Mouse (Mus musculus): ENCODE measurements at regions not wholly inside any gene's neighbourhood (a gene's known extent, or its start where the extent isn't known, plus 50 kb on each side); places are given as distances from the start of the nearest gene placed in this dataset.
"Not testable (repeated sequence)": the region's sequence is repeated elsewhere in the genome, so short reads cannot be mapped to it uniquely, and the experiment has no call there.

GRCm38 (mm10) chr5:68351793-68352192, 320.2 kb downstream of the Grxcr1 start:
- no peak overlapping the region for H3K4me2 ChIP-seq
- H3K9me3 ChIP-seq, result no peaks in the 10 kb centered on the region
- no peaks in the 10 kb centered on the region for H3K36me3 ChIP-seq (replicated peaks)
- no peak overlapping the region for H3K27ac ChIP-seq
- no peak for ATAC-seq (ENCODE audit: low FRiP score)
- H3K4me3 ChIP-seq (replicated peaks), result no peak overlapping the region
- no peaks in the 10 kb centered on the region for H3K4me1 ChIP-seq
- no peaks in the 10 kb centered on the region for H3K27me3 ChIP-seq
- no peak overlapping the region for H3K9ac ChIP-seq
- WGBS, result 74% methylated on average over 5 of the region's 5 CpGs

- H3K9ac ChIP-seq, result no peak overlapping the region
- H3K4me2 ChIP-seq, result no peak overlapping the region
- no peak overlapping the region for H3K4me3 ChIP-seq (replicated peaks)
- no peaks in the 10 kb centered on the region for H3K9me3 ChIP-seq
- no peaks in the 10 kb centered on the region for H3K36me3 ChIP-seq (replicated peaks)
- ATAC-seq (ENCODE audit: low FRiP score), result no peak
- no peak overlapping the region for H3K27ac ChIP-seq
- no peaks in the 10 kb centered on the region for H3K4me1 ChIP-seq
- no peaks in the 10 kb centered on the region for H3K27me3 ChIP-seq
- WGBS, result 91% methylated on average over 4 of the region's 4 CpGs
These were observed 321.6 kb downstream of the Grxcr1 start for GRCm38 (mm10) chr5:68353211-68353610.

- not testable (repeated sequence) for H3K27me3 ChIP-seq; H3K9me3 ChIP-seq; H3K36me3 ChIP-seq (replicated peaks); H3K4me2 ChIP-seq; H3K27ac ChIP-seq; H3K4me3 ChIP-seq (replicated peaks); ATAC-seq (ENCODE audit: low FRiP score); H3K4me1 ChIP-seq; H3K9ac ChIP-seq
- 87% methylated on average over 3 of the region's 3 CpGs for WGBS
These were observed 322.2 kb downstream of the Grxcr1 start for GRCm38 (mm10) chr5:68353816-68354215.

GRCm38 (mm10) chr5:68361581-68362211, 330.1 kb downstream of the Grxcr1 start:
- H3K4me1 ChIP-seq, result no peaks in the 10 kb centered on the region
- no peaks in the 10 kb centered on the region for H3K27me3 ChIP-seq
- H3K27ac ChIP-seq, result no peak overlapping the region
- no peaks in the 10 kb centered on the region for H3K36me3 ChIP-seq (replicated peaks)
- no peak overlapping the region for H3K9ac ChIP-seq
- H3K4me2 ChIP-seq, result no peak overlapping the region
- no peaks in the 10 kb centered on the region for H3K9me3 ChIP-seq
- H3K4me3 ChIP-seq (replicated peaks), result no peak overlapping the region
- 73% methylated on average over 3 of the region's 3 CpGs for WGBS
- ATAC-seq (ENCODE audit: low FRiP score), result no peak

- Histone ChIP-seq H3K4me2 (no peak overlapping the region), H3K4me1 (no peaks in the 10 kb centered on the region), H3K9ac (no peak overlapping the region), H3K36me3 (replicated peaks) (no peaks in the 10 kb centered on the region), H3K4me3 (replicated peaks) (no peak overlapping the region), H3K9me3 (no peaks in the 10 kb centered on the region), H3K27me3 (no peaks in the 10 kb centered on the region), H3K27ac (no peak overlapping the region)
- whole genome bisulfite sequencing, result 89% methylated on average over 2 of the region's 2 CpGs
- no peak for ATAC-seq (ENCODE audit: low FRiP score)
These were observed 341.4 kb downstream of the Grxcr1 start for GRCm38 (mm10) chr5:68373082-68373481.
